Mouse (Mus musculus) midbrain, postnatal 0 days (tissue): ENCODE results near the gene Ube2l6. TPM values are rescaled to one million over a fixed set of nuclear protein-coding genes. Genes with fewer than 3 reads are reported as not detected.
"Not testable (repeated sequence)": the region's sequence is repeated elsewhere in the genome, so short reads cannot be mapped to it uniquely, and the experiment has no call there.

Experiments
- ATAC-seq: fragments of 200-750 bp; cut with Nextera tagmentation; 2 replicates; pipeline ENCODE4 v1.8.0; 2017; ENCODE audit warnings: moderate number of reproducible peaks, mild to moderate bottlenecking, moderate TSS enrichment, moderate library complexity; ENCODE audit not compliant: low FRiP score
- DNase-seq: peaks from one replicate; pipeline ENCODE4 v3.0.0-alpha.2; 2015; ENCODE audit warnings: low spot score
- H3K27ac ChIP-seq: fragments of 300-500 bp; sonication (generic); 2 replicates; pipeline ENCODE4 v1.5.1; 2014; ENCODE audit warnings: low read depth, mild to moderate bottlenecking, low read length, mixed read lengths
- H3K27me3 ChIP-seq: fragments of 300-500 bp; sonication (generic); 2 replicates; pipeline ENCODE4 v1.6.1; 2014; ENCODE audit warnings: low read length, control low read depth, mixed read lengths; ENCODE audit not compliant: insufficient read depth
- H3K36me3 ChIP-seq: fragments of 300-500 bp; sonication (generic); 2 replicates; pipeline ENCODE4 v1.6.1; 2014; ENCODE audit warnings: low read length, control low read depth, mixed read lengths; ENCODE audit not compliant: insufficient read depth
- H3K4me1 ChIP-seq: fragments of 300-500 bp; sonication (generic); 2 replicates; pipeline ENCODE4 v1.6.1; 2014; ENCODE audit warnings: mild to moderate bottlenecking, control low read depth, antibody characterized with exemption, low read length, mixed read lengths; ENCODE audit not compliant: insufficient read depth
- H3K4me2 ChIP-seq: fragments of 300-500 bp; sonication (generic); 2 replicates; pipeline ENCODE4 v1.6.1; 2014; ENCODE audit warnings: low read depth, mild to moderate bottlenecking, low read length, mixed read lengths; ENCODE audit not compliant: poor library complexity, severe bottlenecking
- H3K4me3 ChIP-seq: fragments of 300-500 bp; sonication (generic); 2 replicates; pipeline ENCODE4 v1.5.1; 2014; ENCODE audit warnings: low read depth, mild to moderate bottlenecking, low read length, moderate library complexity
- H3K9ac ChIP-seq: fragments of 300-500 bp; sonication (generic); replicated peaks from 2 replicates; pipeline ENCODE4 v1.6.1; 2014; ENCODE audit warnings: mild to moderate bottlenecking, low read length, moderate library complexity, mixed read lengths; ENCODE audit not compliant: poor library complexity, severe bottlenecking
- H3K9me3 ChIP-seq: fragments of 300-500 bp; sonication (generic); 2 replicates; pipeline ENCODE4 v1.6.1; 2016; ENCODE audit warnings: low read length, control low read depth
- CTCF ChIP-seq: IDR thresholded peaks from 2 replicates; pipeline ENCODE4 v1.5.1; 2016; ENCODE audit warnings: antibody characterized with exemption, mild to moderate bottlenecking
- WGBS: fragments of 180-500 bp; shearing (Covaris S2); extraction: QIAGEN DNeasy Blood & Tissue Kit; methylation state at CpG from one replicate; pipeline ENCODE4 v1.1.7; 2014; 5-methylcytosine and 5-hydroxymethylcytosine counted together
- polyA plus RNA-seq: library from polyadenylated mRNA; unstranded; fragments of >200 nt; fragmentation: Nextera tagmentation; extraction: Ambion mirVana; gene quantifications from 2 replicates; pipeline ENCODE4 v1.2.1, GENCODE M21; 2015
- total RNA-seq: library from RNA; depleted of rRNA; stranded (reverse); fragments of >200 nt; gene quantifications from 2 replicates; pipeline ENCODE4 v1.2.3, GENCODE M21; 2014

Ube2l6 gene
- total and polyA plus RNA-seq, 2 experiments from 2014 or later, result 14.0 to 15.1 TPM

- H3K36me3 ChIP-seq, result no peaks in the 10 kb centered on the region
- H3K9ac ChIP-seq, result no peak overlapping the region
- no peak overlapping the region for H3K4me2 ChIP-seq
- ATAC-seq (no peak), DNase-seq (no peak)
- H3K27me3 ChIP-seq, result no peaks in the 10 kb centered on the region
- H3K4me3 ChIP-seq, result no peak overlapping the region
- H3K4me1 ChIP-seq, result no peaks in the 10 kb centered on the region
- H3K9me3 ChIP-seq, result no peaks in the 10 kb centered on the region
- H3K27ac ChIP-seq, result no peak overlapping the region
- no peak for TF ChIP-seq CTCF
- 90% methylated on average over 3 of the region's 3 CpGs for WGBS
Measured at GRCm38 (mm10) chr2:84793871-84794270, 4.8 kb upstream of the Ube2l6 start.

DNA sequence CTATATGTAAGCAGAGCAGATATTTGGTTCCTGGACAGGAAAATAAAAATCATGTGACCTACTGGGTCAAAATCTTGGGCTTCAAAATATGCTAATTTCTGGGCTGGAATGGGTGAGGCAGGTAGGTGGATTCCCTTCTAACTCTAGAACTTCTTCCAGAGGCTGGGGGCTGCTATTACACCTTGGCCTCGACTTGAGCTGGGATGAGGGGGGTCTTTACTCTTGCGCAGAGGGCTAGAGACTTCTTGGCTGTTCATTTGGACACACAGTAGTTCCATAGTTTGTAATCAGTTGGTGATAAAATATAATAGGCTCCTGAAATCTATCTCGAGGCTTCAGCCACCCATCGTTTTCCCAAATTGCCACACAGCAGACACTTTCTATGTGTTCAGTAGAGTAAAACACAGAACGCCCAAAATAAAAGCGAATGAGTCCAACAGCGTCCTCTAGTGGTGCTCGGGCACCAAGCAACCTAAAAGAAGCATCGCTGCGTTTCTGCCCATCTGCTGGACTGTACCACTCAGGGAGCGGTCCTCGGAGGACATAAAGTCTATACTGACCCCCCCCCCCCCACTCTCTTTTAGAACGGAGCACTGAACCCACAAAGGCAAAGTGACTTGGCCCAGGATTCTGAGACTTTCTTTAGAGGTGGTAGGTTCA is 665 bp upstream of the Ube2l6 start:
- Histone ChIP-seq H3K27me3 (no peaks in the 10 kb centered on the region), H3K9me3 (no peaks in the 10 kb centered on the region), H3K27ac (no peak overlapping the region), H3K36me3 (no peaks in the 10 kb centered on the region), H3K9ac (peak overlapping the region; percentile 56), H3K4me3 (peak overlapping the region; percentile 52), H3K4me2 (peak overlapping the region; percentile 98), H3K4me1 (no peaks in the 10 kb centered on the region; the same call in 1 of the 2 replicates)
- ATAC-seq (peak; percentile 64), DNase-seq (peak; percentile 93)
- peak; percentile 88 for TF ChIP-seq CTCF
- 9% methylated on average over 13 of the region's 13 CpGs for WGBS

DNA sequence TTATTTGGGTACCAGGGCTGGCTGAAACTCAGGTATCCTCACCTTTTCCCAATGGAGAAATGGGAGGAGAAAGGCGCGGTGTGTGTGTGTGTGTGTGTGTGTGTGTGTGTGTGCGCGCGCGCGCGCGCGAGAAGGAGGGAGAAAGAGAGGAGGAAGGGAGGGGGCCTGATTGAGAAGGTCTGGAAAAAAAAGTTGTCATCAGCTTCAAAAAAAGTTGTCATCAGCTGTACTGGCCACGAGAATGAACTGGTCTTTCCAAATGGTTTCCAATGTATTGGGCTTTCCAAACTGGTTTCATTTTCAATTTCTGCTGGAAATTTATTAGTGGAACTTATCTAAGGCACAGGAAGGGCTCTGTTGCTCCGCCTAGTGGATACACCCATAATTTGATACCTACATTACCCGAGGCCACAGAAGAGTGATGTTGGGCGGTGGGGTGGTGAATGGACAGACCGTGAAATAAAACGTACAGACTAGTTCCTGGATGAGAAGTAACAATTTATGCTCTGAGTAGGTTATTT is 473 bp downstream of the Ube2l6 start:
- Histone ChIP-seq H3K36me3 (no peaks in the 10 kb centered on the region), H3K9ac (peak overlapping the region; percentile 56), H3K27ac (no peak overlapping the region), H3K4me1 (no peaks in the 10 kb centered on the region; the same call in 1 of the 2 replicates), H3K4me3 (peak overlapping the region; percentile 52), H3K9me3 (no peaks in the 10 kb centered on the region), H3K27me3 (no peaks in the 10 kb centered on the region), H3K4me2 (peak overlapping the region; percentile 98)
- WGBS, result under 1% methylated on average over 7 of the region's 16 CpGs
- DNase-seq (peak; percentile 81), ATAC-seq (peak; percentile 35; the same call in 1 of the 2 replicates)
- peak; percentile 77 for TF ChIP-seq CTCF

DNA sequence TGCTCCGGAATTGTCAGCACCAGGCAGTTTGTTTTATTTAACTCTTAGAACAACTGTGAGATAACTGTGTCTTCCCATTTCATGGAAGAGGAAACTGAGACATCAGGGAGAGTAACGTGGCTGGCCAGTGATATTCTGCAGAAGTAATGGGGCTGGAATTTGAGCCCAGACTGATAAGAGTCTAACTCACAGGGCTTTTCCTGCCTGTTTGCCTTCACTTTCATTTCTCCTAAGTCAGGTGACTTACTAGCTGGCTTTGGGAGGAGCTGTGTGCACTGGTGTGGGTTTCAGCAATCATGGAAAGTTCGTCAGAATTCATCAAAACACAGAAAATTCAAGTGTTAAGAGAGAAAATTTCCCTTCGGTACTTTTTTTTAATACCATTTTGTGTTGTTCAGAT is 1.7 kb downstream of the Ube2l6 start:
- Histone ChIP-seq H3K4me2 (no peak overlapping the region), H3K9ac (no peak overlapping the region), H3K27ac (no peak overlapping the region), H3K9me3 (no peaks in the 10 kb centered on the region), H3K4me1 (no peaks in the 10 kb centered on the region; the same call in 1 of the 2 replicates), H3K27me3 (no peaks in the 10 kb centered on the region), H3K36me3 (no peaks in the 10 kb centered on the region), H3K4me3 (no peak overlapping the region)
- ATAC-seq (no peak), DNase-seq (no peak)
- no peak for TF ChIP-seq CTCF
- 78% methylated on average over 4 of the region's 4 CpGs for WGBS

DNA sequence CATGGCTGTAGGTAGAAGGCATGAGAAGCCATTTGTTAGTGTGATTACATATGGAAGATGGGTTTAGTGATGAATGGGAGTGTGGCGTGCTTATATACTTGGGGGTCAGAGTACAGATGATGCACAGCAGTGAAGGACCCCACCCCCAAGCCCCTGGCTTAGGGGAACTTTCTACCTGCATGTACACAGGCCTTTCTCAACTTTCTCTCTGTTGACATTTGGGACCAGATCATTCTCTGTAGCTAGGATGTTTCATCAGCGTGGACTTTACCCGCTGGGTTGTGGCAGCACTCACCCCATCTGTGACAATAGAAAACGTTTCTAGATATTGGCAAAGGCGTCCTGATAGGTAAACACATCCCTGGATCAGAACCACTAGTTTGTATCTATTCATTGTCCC is 2.6 kb downstream of the Ube2l6 start:
- not testable (repeated sequence) for ATAC-seq, H3K9me3 ChIP-seq, DNase-seq, H3K9ac ChIP-seq, H3K27ac ChIP-seq, H3K27me3 ChIP-seq, H3K4me3 ChIP-seq, H3K4me1 ChIP-seq, H3K4me2 ChIP-seq, H3K36me3 ChIP-seq
- 78% methylated on average over 5 of the region's 5 CpGs for WGBS

- no peak overlapping the region for H3K4me3 ChIP-seq
- DNase-seq (no peak), ATAC-seq (no peak)
- H3K27me3 ChIP-seq, result no peaks in the 10 kb centered on the region
- 94% methylated on average over 7 of the region's 7 CpGs for WGBS
- H3K9ac ChIP-seq, result no peak overlapping the region
- no peak overlapping the region for H3K4me2 ChIP-seq
- no peaks in the 10 kb centered on the region for H3K9me3 ChIP-seq
- H3K4me1 ChIP-seq, result no peaks in the 10 kb centered on the region; the same call in 1 of the 2 replicates
- H3K27ac ChIP-seq, result no peak overlapping the region
- H3K36me3 ChIP-seq, result no peaks in the 10 kb centered on the region
- TF ChIP-seq CTCF, result no peak
Measured at GRCm38 (mm10) chr2:84803963-84804362, 5.3 kb downstream of the Ube2l6 start.
